Mouse (Mus musculus) stomach, embryonic 15.5 days (tissue): ENCODE results near the gene Glcci1. TPM values are rescaled to one million over a fixed set of nuclear protein-coding genes. Genes with fewer than 3 reads are reported as not detected.

Source experiments
- ATAC-seq: fragments of 200-750 bp; cut with Nextera tagmentation; 2 replicates; pipeline ENCODE4 v1.8.0; 2017; ENCODE audit warnings: low read depth, moderate number of reproducible peaks, moderate TSS enrichment; ENCODE audit not compliant: insufficient read depth, low FRiP score
- H3K27ac ChIP-seq: fragments of 300-500 bp; sonication (generic); 2 replicates; pipeline ENCODE4 v1.5.1; 2015; ENCODE audit warnings: mild to moderate bottlenecking, inconsistent platforms
- H3K27me3 ChIP-seq: fragments of 300-500 bp; sonication (generic); replicated peaks from 2 replicates; pipeline ENCODE4 v1.6.1; 2015; ENCODE audit warnings: inconsistent platforms
- H3K36me3 ChIP-seq: fragments of 300-500 bp; sonication (generic); 2 replicates; pipeline ENCODE4 v1.6.1; 2015; ENCODE audit warnings: inconsistent platforms
- H3K4me1 ChIP-seq: fragments of 300-500 bp; sonication (generic); 2 replicates; pipeline ENCODE4 v1.6.1; 2015; ENCODE audit warnings: inconsistent platforms
- H3K4me2 ChIP-seq: fragments of 300-500 bp; sonication (generic); 2 replicates; pipeline ENCODE4 v1.6.1; 2015; ENCODE audit warnings: mild to moderate bottlenecking, inconsistent platforms
- H3K4me3 ChIP-seq: fragments of 300-500 bp; sonication (generic); replicated peaks from 2 replicates; pipeline ENCODE4 v1.5.1; 2015; ENCODE audit warnings: inconsistent platforms
- H3K9ac ChIP-seq: fragments of 300-500 bp; sonication (generic); 2 replicates; pipeline ENCODE4 v1.6.1; 2015; ENCODE audit warnings: inconsistent platforms
- H3K9me3 ChIP-seq: fragments of 300-500 bp; sonication (generic); 2 replicates; pipeline ENCODE4 v1.6.1; 2016; ENCODE audit warnings: inconsistent platforms
- WGBS: fragments of 180-500 bp; shearing (Covaris S2); methylation state at CpG from one replicate; pipeline ENCODE4 v1.1.7; 2015; 5-methylcytosine and 5-hydroxymethylcytosine counted together
- polyA plus RNA-seq: library from polyadenylated mRNA; unstranded; fragments of >200 nt; fragmentation: Nextera tagmentation; extraction: Ambion mirVana; gene quantifications from 2 replicates; pipeline ENCODE4 v1.2.1, GENCODE M21; 2015

Glcci1 gene
- polyA plus RNA-seq = 7.3 and 7.7 TPM in 2 replicates

DNA sequence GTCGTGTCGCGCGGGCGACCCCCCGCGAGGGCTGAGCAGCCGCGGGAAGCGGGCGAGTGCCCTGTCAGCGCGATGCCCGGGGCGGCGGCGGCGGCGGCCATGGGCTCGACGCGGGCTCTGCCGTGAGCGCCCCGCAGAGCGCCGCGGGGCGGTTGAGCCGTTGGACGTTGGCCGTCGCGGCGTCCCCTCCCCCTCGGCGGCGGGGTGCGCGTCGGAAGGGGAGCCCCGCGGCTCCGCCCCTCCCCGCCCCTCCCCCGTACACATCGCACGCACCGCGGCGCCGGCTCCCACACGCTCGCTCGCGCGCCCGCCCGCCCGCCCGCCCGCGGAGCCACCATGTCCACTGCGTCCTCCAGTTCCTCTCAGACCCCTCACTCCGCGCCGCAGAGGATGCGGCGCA lies at the start of gene Glcci1:
Gene Glcci1 (plus strand): TSS at position 50 of the 400 bp plus-strand sequence.
- Histone ChIP-seq H3K9me3 (no peaks in the 10 kb centered on the region), H3K9ac (peak within 1 kb of the TSS; percentile 82), H3K4me1 (peaks cover 16% of the 10 kb centered on the region), H3K36me3 (no peaks in the 10 kb centered on the region), H3K27me3 (no peaks in the 10 kb centered on the region), H3K4me3 (peak within 1 kb of the TSS; percentile 78), H3K4me2 (peak within 1 kb of the TSS; percentile 75), H3K27ac (peak within 1 kb of the TSS; percentile 99)
- peak; percentile 71 for ATAC-seq
- WGBS = under 1% methylated on average over 40 of the region's 69 CpGs

GRCm38 (mm10) chr6:8462447-8462846 lies 47.0 kb upstream of the Glcci1 start:
- no peak overlapping the region for H3K9ac ChIP-seq
- 74% methylated on average over 2 of the region's 2 CpGs for WGBS

GRCm38 (mm10) chr6:8465388-8465787 lies 44.0 kb upstream of the Glcci1 start:
- Histone ChIP-seq H3K9me3 (no peaks in the 10 kb centered on the region), H3K4me3 (no peak overlapping the region), H3K27me3 (no peaks in the 10 kb centered on the region), H3K36me3 (no peaks in the 10 kb centered on the region), H3K4me2 (no peak overlapping the region), H3K27ac (no peak overlapping the region), H3K4me1 (no peaks in the 10 kb centered on the region), H3K9ac (no peak overlapping the region)
- ATAC-seq = no peak
- 94% methylated on average over 1 of the region's 1 CpGs for WGBS

More at GRCm38 (mm10) chr6:8462447-8462846, 47.0 kb upstream of the Glcci1 start:
- Histone ChIP-seq H3K4me3 (no peak overlapping the region), H3K4me2 (no peak overlapping the region), H3K36me3 (no peaks in the 10 kb centered on the region), H3K4me1 (no peaks in the 10 kb centered on the region), H3K9me3 (no peaks in the 10 kb centered on the region), H3K27ac (no peak overlapping the region), H3K27me3 (no peaks in the 10 kb centered on the region)
- 0 out of 2 replicates have a peak, but pooled peaks have one; percentile 18 for ATAC-seq

GRCm38 (mm10) chr6:8465985-8466384 lies 43.4 kb upstream of the Glcci1 start:
- Histone ChIP-seq H3K9me3 (no peaks in the 10 kb centered on the region), H3K4me3 (no peak overlapping the region), H3K4me2 (no peak overlapping the region), H3K4me1 (no peaks in the 10 kb centered on the region), H3K27me3 (no peaks in the 10 kb centered on the region), H3K27ac (no peak overlapping the region), H3K9ac (no peak overlapping the region), H3K36me3 (no peaks in the 10 kb centered on the region)
- WGBS = 59% methylated on average over 5 of the region's 5 CpGs
- ATAC-seq = no peak

GRCm38 (mm10) chr6:8467667-8468337 lies 41.6 kb upstream of the Glcci1 start:
- 69% methylated on average over 10 of the region's 10 CpGs for WGBS

DNA sequence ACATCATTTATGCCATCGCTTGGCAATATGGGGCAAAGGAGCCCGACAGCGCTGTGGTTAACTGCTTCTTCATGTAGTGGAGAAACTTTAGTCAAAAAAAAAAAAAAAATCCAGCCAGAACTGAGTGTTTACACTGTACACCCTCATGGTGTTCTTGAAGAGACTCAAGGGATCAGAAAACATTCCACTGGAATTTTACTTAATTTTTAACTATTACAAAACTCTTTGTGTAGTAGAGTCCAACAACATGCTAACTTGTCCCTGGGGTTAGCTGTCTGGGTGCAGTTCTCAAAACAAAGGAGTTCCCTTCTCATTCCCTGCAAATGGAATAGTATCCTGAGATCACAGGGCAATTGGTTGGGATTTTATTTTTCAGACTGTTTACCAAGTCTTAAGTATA lies 39.5 kb upstream of the Glcci1 start:
- Histone ChIP-seq H3K9ac (no peak overlapping the region), H3K4me1 (peaks cover 8% of the 10 kb centered on the region; the same call in 1 of the 2 replicates), H3K27ac (no peak overlapping the region), H3K4me3 (no peak overlapping the region), H3K9me3 (no peaks in the 10 kb centered on the region), H3K27me3 (no peaks in the 10 kb centered on the region), H3K4me2 (no peak overlapping the region), H3K36me3 (no peaks in the 10 kb centered on the region)
- ATAC-seq = no peak
- WGBS = 89% methylated on average over 3 of the region's 3 CpGs

More at GRCm38 (mm10) chr6:8467667-8468337, 41.6 kb upstream of the Glcci1 start:
- Histone ChIP-seq H3K4me2 (no peak overlapping the region), H3K9me3 (no peaks in the 10 kb centered on the region), H3K4me1 (peaks cover 2% of the 10 kb centered on the region; the same call in 1 of the 2 replicates), H3K36me3 (no peaks in the 10 kb centered on the region), H3K27ac (no peak overlapping the region), H3K4me3 (no peak overlapping the region), H3K9ac (no peak overlapping the region), H3K27me3 (no peaks in the 10 kb centered on the region)
- no peak for ATAC-seq

DNA sequence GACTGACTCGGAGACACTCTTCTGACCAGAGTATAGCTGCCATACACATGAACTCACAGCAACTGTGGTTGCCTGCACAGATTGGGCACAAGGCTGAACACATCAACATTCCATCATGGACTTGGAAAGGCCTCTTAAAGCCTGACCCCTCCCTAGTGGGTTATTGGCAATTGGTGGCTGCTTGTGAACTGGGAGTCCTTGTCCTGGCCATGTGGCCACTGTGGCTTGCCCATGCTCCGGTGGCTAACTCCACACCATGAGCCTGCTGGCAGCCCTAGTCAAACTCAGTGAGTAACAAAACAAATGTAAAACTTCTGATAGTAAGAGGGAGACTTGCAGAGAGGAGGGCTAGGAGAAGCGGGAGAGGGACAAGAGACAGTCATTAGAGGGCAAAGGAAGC lies 37.3 kb upstream of the Glcci1 start:
- Histone ChIP-seq H3K9ac (no peak overlapping the region), H3K27me3 (no peaks in the 10 kb centered on the region), H3K27ac (no peak overlapping the region), H3K4me2 (no peak overlapping the region), H3K4me3 (no peak overlapping the region), H3K36me3 (no peaks in the 10 kb centered on the region), H3K9me3 (no peaks in the 10 kb centered on the region), H3K4me1 (peaks cover 8% of the 10 kb centered on the region; the same call in 1 of the 2 replicates)
- no peak for ATAC-seq
- WGBS = 85% methylated on average over 3 of the region's 3 CpGs

- WGBS = 37% methylated on average over 5 of the region's 5 CpGs
- Histone ChIP-seq H3K27ac (peak overlapping the region; percentile 21; the same call in 1 of the 2 replicates), H3K4me3 (no peak overlapping the region)
Observed at GRCm38 (mm10) chr6:8472915-8473314, 36.5 kb upstream of the Glcci1 start.

GRCm38 (mm10) chr6:8473498-8473897 lies 35.9 kb upstream of the Glcci1 start:
- Histone ChIP-seq H3K27ac (no peak overlapping the region), H3K9me3 (no peaks in the 10 kb centered on the region), H3K4me1 (peaks cover 8% of the 10 kb centered on the region; the same call in 1 of the 2 replicates), H3K4me2 (no peak overlapping the region), H3K36me3 (no peaks in the 10 kb centered on the region), H3K27me3 (no peaks in the 10 kb centered on the region), H3K9ac (no peak overlapping the region), H3K4me3 (no peak overlapping the region)
- WGBS = 42% methylated on average over 5 of the region's 5 CpGs
- ATAC-seq = no peak

More at GRCm38 (mm10) chr6:8472915-8473314, 36.5 kb upstream of the Glcci1 start:
- H3K4me1 ChIP-seq = peaks cover 8% of the 10 kb centered on the region; the same call in 1 of the 2 replicates
- H3K9ac ChIP-seq = no peak overlapping the region
- no peak overlapping the region for H3K4me2 ChIP-seq
- H3K9me3 ChIP-seq = no peaks in the 10 kb centered on the region
- no peaks in the 10 kb centered on the region for H3K27me3 ChIP-seq
- H3K36me3 ChIP-seq = no peaks in the 10 kb centered on the region
- ATAC-seq = no peak

DNA sequence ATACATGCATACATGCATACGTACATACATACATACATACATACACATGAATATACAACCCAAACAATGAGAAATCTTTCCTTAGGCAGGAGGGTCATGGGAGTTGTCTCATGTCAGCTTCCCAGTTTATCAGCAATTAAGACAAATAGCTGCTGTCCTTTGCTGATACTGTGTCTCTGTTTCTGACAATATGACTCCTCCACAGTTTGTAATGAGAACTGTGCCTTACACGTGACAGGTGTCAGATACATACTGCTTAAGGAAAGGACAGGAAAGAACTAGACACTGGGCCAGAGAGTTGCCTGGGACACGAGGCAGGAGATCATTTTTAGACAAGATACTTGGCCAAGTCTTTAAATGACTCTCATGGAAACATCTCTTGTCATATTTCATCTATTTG lies 35.1 kb upstream of the Glcci1 start:
- ATAC-seq = no peak
- no peaks in the 10 kb centered on the region for H3K36me3 ChIP-seq
- H3K9me3 ChIP-seq = no peaks in the 10 kb centered on the region
- no peak overlapping the region for H3K4me3 ChIP-seq
- H3K4me2 ChIP-seq = no peak overlapping the region
- 57% methylated on average over 3 of the region's 3 CpGs for WGBS
- no peaks in the 10 kb centered on the region for H3K27me3 ChIP-seq
- peaks cover 8% of the 10 kb centered on the region; the same call in 1 of the 2 replicates for H3K4me1 ChIP-seq
- no peak overlapping the region for H3K9ac ChIP-seq
- no peak overlapping the region for H3K27ac ChIP-seq

DNA sequence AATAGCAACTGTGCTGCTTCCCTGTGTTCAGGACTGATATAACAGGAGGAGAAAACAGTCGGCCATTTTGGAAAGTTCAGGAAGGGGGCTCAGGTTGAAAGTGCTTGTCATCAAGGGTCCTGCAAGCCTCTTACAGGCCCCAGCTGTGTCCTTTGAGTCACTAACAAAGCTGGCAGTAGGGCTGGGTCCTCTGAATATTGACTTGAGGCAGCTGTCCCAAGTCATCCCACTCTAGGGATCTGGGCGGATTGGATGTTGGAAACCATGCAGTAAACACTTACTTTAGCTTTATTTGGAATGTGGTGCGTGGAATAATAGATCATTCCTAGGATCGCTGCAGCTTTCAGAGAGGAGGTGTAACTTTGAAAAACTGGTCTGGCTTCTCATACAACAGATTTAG lies 34.6 kb upstream of the Glcci1 start:
- Histone ChIP-seq H3K4me2 (no peak overlapping the region), H3K4me1 (peaks cover 8% of the 10 kb centered on the region; the same call in 1 of the 2 replicates), H3K9me3 (no peaks in the 10 kb centered on the region), H3K27me3 (no peaks in the 10 kb centered on the region), H3K36me3 (no peaks in the 10 kb centered on the region), H3K27ac (no peak overlapping the region), H3K4me3 (no peak overlapping the region), H3K9ac (no peak overlapping the region)
- ATAC-seq = 0 out of 2 replicates have a peak, but pooled peaks have one; percentile 22
- WGBS = 50% methylated on average over 4 of the region's 4 CpGs

DNA sequence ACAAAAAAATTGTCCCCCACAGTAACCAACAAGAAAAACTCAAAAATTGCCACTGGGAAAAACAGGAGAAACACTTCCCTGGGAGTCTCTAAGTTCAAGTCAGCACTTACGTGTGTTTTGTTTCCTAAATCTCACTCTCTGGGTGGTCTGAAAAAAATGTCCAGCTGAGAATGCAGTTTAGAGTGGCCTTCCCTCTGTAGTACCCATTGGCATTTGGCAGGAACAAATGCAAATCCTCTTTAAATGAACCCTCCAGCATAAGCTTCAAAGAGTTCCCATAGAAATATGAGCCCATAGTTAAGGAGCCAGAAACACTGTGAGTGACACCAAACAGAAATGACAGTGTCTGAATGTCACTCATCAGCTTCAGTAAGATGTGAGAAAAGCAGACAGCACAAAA lies 30.2 kb upstream of the Glcci1 start:
- Histone ChIP-seq H3K27ac (no peak overlapping the region), H3K9ac (no peak overlapping the region)
- WGBS = 50% methylated on average over 1 of the region's 1 CpGs

More for the DNA sequence above, 30.2 kb upstream of the Glcci1 start:
- H3K36me3 ChIP-seq = no peaks in the 10 kb centered on the region
- H3K27me3 ChIP-seq = no peaks in the 10 kb centered on the region
- H3K4me3 ChIP-seq = no peak overlapping the region
- no peaks in the 10 kb centered on the region for H3K9me3 ChIP-seq
- no peak overlapping the region for H3K4me2 ChIP-seq
- H3K4me1 ChIP-seq = no peaks in the 10 kb centered on the region
- ATAC-seq = no peak
